22 mouse cellular contexts compared by ENCODE assay signal in the genomic region with DNA sequence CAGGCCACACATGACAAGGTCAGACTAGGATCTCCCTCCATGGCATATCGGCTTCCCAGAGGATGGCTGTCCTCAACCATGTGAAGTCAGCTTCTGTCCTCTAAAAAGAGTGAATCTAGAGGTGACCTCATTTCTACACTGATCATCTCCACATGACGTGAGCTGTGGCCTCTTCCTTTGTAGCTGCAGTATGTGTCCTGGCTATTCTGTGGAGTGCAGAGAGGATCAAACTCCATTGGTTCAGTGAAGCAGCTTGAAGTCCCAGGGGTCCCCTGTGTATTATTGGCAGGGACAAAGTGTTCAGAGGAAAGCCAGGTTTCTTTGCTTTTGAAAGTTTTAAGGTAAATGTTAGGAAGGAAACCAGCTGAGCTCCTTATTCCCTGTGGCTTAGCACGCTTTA. TPM values are rescaled to one million over a fixed set of nuclear protein-coding genes. Genes with fewer than 3 reads are reported as not detected.
"Had no signal": no experiment of that assay in that cellular context is flagged by ENCODE, and none has a peak within 500 bp of the region (broad histone marks: within the 10 kb centered on the region; RNA-seq: fewer than 3 reads in every experiment).

No protein-coding gene starts in this region.

- H3K27ac ChIP-seq: kidney, postnatal 0 days; layer of hippocampus, adult 2 months; limb, embryonic 10.5 days; limb, embryonic 13.5 days; liver, embryonic 12.5 days; liver, embryonic 15.5 days; lung, embryonic 15.5 days; midbrain, embryonic 12.5 days; stomach, embryonic 15.5 days had no signal

- H3K9ac ChIP-seq: limb, embryonic 13.5 days; liver, embryonic 12.5 days; liver, embryonic 15.5 days; lung, embryonic 15.5 days; midbrain, embryonic 12.5 days; stomach, embryonic 15.5 days had no signal

- DNase-seq: kidney, adult 2 months; kidney, postnatal 25 days; layer of hippocampus, adult 9-11 months; liver; lung, adult 18-20 months; lung, postnatal 10 days; lung, postnatal 36 days; right cerebral cortex, postnatal 25 days; spleen, adult 18-20 months; thymus, postnatal 25 days had no signal

- H3K36me3 ChIP-seq: limb, embryonic 10.5 days; limb, embryonic 13.5 days; liver, embryonic 12.5 days; liver, embryonic 15.5 days; lung, embryonic 15.5 days; midbrain, embryonic 12.5 days; stomach, embryonic 15.5 days had no signal

- H3K27me3 ChIP-seq: limb, embryonic 13.5 days; liver, embryonic 12.5 days; liver, embryonic 15.5 days; lung, embryonic 15.5 days; midbrain, embryonic 12.5 days; stomach, embryonic 15.5 days had no signal

- H3K4me3 ChIP-seq: layer of hippocampus, adult 2 months; limb, embryonic 10.5 days; limb, embryonic 13.5 days; liver, embryonic 12.5 days; liver, embryonic 15.5 days; lung, embryonic 15.5 days; megakaryocyte, embryonic 14.5 days; midbrain, embryonic 12.5 days; stomach, embryonic 15.5 days had no signal

- ATAC-seq: intestine, postnatal 0 days; liver, embryonic 12.5 days had no signal

- H3K9me3 ChIP-seq: limb, embryonic 10.5 days; limb, embryonic 13.5 days; liver, embryonic 12.5 days; liver, embryonic 15.5 days; lung, embryonic 15.5 days; megakaryocyte, embryonic 14.5 days; midbrain, embryonic 12.5 days; stomach, embryonic 15.5 days had no signal

- H3K4me2 ChIP-seq: limb, embryonic 13.5 days; liver, embryonic 12.5 days; liver, embryonic 15.5 days; lung, embryonic 15.5 days; midbrain, embryonic 12.5 days; stomach, embryonic 15.5 days had no signal

- H3K4me1 ChIP-seq: limb, embryonic 13.5 days; liver, embryonic 12.5 days; liver, embryonic 15.5 days; lung, embryonic 15.5 days; midbrain, embryonic 12.5 days had no signal

RNA-seq across cellular contexts. Expression of gene Kdm4d, which starts 17.8 kb away (rescaled TPM):
- polyA plus RNA-seq: large intestine, adult 2 months; liver, embryonic 15.5 days had no signal
